Mouse (Mus musculus) spleen, postnatal 36 days (tissue): ENCODE results near the gene Lemd1.
A peak's percentile ranks its signal among the peaks of the same experiment; 100 is the strongest.
"Not testable (repeated sequence)": the region's sequence is repeated elsewhere in the genome, so short reads cannot be mapped to it uniquely, and the experiment has no call there.

Experiments used
- DNase-seq, 2 experiments: peaks; one replicate each; pipeline ENCODE4 v3.0.0; 2022; ENCODE audit warnings: low spot score in 2 of 2, mixed read lengths in 1 of 2

The Lemd1 gene

DNA sequence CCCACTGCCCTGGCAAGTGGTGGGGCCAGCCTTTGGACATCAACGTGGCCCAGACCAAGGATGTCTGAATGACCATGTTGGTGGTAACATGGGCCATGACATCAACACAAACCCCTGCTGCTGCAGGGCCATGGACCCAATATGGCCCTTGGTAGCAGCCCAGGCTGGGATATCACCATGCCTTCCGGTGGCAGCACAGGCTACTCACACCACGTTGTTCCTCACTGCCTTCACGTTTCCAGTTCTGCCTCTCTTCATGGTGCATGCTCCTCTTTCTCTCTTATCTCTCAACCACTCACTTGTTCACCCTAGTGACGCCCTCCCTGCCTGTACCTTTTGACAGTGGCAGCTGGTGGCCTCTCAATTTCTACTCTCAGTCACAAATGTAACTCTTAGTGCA, 53.8 kb downstream of the Lemd1 start:
- no peak for DNase-seq

DNA sequence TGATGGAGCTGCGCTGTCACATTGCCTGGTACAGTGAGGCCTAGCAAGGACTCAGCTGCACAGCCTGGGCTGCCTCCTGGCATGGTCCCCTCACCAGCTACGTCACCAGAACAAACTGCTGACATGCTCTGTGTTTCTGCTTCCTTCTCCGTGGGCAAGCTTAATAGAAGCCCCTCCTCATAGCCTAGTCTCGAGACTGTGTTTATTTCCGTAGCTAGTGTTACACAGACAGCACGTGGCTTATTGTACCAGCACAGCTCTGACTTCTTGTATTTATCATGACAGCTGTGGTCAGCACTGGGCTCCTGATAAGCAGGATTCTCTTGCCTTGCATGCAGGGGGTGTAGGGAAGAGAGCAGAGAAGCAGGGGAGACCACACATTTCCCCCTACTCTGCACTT, 54.9 kb downstream of the Lemd1 start:
- DNase-seq, result peak; percentile 9 to 15

DNA sequence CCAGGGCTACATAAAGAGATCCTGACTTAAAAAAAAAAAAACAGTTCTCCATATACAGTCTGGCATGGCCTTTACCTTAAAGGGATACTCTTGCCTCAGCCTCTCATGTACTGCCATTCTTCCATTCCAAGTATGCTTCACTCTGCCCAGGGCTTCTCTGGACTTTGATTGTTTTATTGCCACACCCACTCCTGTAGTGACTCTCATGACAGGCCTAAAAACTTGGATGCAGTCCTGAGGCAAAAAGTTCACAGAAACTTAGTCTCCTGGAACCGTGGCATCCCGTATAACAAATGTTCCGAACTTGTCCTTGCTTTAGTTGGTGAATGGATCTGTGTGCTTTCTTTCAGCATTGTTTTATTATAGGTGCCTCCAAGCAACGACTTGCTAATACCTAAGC, 55.4 kb downstream of the Lemd1 start:
- DNase-seq, result no peak

DNA sequence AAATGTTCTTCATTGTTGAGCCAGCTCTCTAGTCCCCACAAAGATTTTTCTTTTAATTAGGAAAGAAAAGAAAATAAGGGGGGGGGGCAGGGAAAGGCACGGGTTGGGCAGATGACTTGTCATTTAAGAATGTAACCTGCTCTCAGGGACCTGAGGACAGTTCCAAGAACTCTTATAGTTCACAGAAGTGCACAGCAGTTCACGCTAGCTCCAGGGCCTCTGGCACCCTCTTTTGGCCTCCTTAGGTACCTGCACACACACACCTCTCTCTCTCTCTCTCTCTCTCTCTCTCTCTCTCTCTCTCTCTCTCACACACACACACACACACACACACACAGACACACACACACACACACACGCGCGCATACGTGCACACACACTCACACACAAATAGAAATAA, 63.2 kb downstream of the Lemd1 start:
- DNase-seq, result no peak

DNA sequence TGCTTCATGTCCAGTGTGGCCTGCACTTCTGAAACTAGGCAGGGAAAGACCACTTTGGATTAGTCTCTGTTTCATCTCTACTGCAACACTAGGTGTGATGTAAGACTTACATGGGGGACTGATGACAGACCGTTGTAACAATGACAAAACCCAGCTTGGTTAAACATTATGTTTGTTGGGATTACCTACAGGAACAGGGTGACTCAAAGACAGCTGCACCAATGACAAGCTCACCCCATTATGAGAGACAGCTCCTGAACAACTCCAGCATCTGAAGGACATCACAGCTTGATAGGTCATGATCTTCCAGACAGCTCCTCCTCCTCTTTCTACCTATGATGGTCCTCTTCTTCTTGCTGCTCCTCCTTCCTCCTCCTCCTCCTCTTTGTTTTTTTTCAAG, 69.1 kb downstream of the Lemd1 start:
- DNase-seq, result no peak

DNA sequence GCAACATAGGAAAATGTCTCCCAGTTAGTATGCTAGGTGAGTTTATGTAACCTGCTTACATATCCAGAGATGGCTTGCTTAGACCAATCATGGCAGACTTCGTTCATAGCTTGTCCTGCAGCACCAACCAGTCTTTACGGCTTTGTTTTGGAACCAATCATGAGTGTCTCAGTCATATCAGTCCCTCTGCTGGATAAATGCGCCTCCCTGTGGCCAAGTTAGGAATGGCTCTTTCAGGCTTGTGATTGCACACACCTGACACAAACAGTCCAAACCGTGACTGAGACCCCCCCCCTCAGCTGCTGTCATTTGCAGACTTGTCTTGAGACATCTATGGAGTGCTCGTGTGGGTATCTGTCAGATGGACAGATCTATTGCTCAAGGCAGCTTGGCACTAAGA, 69.8 kb downstream of the Lemd1 start:
- no peak for DNase-seq

DNA sequence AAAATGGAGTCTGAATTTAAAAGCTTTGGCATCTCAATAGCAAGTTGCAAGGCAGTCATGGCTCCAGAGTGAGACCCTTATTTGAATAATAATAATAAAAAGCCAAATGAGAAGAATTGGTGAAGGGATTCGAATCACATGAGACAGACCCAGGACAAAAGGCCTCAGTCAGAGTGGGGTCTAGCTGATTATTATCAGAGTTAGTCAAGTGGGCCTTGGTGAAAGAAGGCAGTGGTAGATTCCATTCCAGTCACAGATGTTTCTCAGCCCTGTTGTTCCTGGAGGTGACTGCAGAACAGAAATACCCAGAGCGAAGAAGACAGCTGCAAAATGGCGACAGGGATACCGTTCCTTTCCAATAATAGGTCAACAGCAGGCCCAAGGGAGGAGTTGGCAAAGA, 72.4 kb downstream of the Lemd1 start:
- DNase-seq, result no peak

DNA sequence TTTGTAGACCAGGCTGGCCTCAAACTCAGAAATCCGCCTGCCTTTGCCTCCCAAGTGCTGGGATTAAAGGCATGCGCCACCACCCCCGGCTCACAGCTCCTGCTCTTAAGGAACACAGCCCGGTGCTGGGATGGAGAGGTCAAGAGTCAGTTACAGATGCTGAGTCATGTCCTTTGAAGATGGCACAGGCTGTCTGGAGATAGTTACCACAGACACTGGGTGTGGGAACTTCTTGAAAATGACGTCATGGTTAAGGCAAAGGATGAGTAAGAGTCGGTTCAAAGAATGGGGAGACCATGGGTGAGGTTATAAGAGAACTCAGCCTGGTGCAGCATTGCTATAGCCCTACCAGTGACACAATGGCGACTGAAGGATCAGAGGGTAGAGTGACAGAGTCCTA, 73.3 kb downstream of the Lemd1 start:
- no peak for DNase-seq

DNA sequence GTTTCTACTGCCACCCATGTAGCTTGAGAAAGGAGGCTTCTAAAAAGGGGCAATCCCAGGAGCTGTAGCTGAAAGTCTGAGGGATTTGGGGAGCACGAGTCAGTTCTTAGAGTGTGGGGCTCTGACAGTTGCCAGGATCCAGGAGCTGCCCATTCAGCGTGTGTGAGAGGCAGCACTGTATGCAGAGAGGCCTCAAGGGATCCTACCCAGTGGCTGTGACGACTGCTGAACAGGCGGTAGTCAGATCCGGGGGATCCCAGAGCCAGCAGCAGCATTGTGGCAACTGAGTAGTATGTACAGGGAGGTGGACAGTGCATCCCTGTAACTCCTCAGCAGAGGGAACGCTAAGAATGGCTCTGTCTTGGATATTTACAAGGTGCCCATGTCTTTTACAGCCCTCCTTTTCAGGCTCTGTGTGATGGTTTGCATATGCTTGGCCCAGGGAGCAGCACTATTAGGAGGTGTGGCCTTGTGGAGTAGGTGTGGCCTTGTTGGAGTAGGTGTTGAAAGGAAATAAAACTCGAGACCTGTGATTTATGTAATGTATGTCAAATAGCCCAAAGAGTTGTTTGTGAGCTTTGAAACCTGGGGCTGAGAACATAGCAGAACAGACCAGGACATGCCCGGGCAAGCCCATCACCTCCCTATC, 74.1 kb downstream of the Lemd1 start:
- peak; percentile 32 to 42 for DNase-seq

DNA sequence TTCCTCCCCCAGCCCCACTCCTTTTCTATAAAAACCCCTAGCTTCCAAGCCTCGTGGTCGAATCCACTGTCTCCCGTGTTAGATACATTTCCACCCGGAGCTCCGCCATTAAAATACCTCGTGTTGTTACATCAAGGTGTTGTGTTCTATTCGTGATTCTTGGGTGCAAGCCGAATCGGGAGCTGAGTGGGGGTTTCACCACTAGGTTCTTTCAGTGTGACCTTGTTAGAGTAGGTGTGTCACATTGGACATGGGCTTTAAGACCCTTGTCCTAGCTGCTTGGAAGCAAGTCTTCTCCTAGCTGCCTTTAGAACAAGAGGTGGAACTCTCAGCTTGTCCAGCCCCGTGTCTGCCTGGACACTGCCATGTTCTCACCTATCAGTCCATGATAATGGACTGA, 74.7 kb downstream of the Lemd1 start:
- DNase-seq, result no peak

DNA sequence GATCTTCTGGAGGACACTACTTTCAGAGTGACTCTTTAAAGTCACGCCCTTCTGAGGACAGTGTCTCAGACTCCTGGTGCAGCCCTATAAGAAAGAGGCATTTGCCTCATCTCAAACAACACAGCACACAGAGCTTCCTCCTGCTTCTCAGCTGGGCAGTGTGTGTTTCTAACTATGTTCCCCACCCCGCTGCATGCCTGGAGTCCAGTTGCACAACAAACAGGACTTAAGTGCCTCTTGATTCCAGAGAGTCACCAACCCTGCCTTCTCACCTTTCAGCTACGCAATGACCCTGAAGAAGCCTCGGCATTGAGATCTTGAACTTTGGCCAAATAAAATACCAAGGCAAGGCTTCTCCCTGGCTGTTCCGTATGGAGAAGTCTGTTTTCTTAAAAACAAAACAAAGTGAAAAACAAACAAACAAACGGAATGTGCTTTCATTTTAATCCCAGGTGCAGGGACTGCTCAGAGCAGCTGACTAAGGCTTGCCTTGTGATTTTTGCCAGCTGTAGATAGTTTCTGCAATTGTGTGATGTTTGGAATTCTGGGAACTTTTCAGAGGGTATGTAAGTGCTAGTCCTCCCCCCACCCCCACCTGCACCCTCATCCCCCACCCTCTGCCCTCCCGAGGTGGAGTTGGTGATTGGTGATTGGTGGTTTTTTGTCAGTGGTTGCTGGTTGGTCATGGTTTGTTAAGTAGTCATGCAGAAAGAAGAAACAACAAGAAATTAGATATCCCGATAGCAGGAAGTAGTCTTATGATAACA, 75.7 kb downstream of the Lemd1 start:
- no peak for DNase-seq

DNA sequence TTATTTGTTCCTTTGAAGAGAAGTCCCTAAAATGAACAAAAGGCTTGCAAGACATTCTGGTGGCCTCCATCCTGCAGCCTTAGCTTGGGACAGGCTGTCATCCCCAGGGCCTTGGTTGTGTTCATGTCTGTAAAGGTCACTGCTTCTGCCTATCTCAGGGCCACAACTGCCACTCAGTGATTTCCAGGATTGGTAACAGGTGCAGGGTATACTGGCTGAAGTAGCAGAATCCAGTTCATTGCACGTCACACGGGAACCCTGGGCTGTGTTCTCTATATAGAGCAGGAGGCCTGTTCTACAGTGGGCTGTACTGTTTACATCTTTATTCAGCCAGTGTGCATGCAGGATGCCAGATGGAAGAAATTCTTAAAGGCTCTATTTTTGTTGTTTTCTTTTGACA, 76.7 kb downstream of the Lemd1 start:
- DNase-seq, result no peak

DNA sequence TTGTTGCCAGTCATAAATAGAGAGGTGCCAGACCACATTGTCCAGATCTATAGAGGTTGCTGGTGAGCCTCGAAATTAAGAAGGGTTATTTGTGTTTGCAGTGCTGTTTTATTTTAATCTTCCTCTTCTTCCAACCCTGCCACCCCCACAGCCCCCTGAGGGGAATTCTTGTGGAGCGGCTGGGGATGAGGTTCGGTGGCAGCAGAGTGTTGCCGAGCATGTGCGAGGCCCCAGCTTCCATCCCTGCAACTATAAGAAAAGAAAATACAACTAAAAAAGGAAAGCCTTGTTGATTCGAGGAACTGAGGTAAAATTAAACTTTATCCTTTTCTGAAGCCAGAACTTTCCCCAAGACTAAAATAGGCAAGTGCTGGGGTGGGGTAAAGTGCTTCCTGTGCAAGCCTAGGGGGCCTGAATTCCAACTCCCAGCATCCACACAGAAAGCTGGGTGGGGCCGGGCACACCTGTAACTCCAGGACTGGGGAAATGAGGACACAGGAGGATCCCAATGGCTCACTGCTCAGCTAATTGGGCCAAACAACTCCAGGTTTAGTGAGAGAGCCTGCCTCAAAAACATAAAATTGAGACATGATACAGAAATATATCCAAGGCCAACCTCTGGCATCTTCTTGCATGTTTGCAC, 77.3 kb downstream of the Lemd1 start:
- DNase-seq, result no peak

DNA sequence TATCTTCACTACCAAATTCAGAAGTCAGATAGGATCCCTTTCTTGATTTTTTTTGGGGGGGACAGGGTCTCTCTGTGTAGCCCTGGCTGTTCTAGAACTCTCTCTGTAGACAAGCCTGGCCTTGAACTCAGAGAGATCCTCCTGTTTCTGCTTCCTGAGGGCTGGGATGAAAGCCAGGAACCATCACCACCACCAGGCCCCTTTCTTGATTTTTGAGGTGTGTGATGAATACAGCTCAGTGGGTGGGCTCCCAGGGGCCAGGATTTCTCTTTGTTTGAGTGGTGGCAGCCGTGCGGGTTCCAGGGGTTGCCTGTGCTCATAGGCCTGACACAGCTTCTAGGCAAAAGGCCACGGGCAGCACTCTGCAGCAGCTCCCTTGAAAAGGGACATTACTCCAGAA, 80.0 kb downstream of the Lemd1 start:
- no peak for DNase-seq

DNA sequence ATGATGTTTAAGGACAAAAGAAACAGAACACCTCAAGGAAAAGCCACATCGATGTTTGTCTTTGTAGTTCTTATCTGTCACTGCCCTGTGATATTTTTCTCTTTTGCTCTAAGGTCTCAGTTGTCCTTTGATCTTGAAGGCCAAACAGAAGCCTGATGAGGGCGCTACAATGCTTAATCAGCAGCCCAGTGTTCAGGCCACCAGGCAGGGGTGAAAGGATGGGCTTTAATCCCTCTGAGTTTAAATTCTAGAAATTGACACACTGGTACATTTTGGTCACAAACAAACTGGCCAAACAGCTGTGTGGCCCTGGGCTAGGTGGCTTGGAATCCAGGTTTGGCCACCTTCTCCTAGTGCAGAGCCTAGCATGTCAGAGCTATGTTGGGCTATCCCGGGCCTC, 85.5 kb downstream of the Lemd1 start:
- DNase-seq, result no peak

DNA sequence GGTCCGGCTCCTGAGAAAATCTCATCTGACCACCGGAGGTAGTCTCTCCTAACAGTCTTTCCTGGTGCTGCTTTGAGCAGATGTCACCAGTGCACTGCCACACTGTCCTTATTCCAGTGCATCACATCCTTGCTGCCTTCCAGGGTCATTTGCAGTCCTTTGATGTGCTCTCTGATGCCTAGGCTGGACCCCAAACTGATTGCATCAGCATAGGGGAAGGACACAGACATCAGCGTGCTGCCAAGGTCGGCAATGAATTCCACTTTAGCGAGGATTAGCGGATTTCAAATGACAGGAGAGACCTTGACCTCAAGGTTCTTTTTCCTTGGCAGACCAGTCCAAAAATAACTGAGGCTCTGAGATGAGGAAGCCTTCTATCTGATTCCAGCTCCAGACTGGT, 85.9 kb downstream of the Lemd1 start:
- DNase-seq, result no peak

DNA sequence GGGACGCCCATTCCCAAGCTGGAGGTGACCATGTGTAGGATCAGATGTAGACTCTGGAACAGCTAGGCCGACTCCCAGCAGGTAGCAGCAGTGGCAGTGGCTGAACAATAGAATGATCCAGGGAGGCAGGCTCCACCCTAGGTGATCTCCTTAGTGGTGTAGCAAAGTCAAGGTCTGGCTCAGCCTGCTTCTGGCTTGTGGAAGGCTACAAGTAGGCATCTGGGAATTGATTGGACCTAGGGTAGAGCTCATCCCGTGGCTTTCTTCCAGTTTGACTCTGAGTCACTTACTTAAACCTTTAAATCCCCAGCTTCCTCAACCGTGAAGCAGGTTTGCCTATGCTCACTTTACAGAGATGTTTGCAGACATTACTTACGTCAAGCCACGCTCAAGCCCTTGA, 89.4 kb downstream of the Lemd1 start:
- not testable (repeated sequence) for DNase-seq

DNA sequence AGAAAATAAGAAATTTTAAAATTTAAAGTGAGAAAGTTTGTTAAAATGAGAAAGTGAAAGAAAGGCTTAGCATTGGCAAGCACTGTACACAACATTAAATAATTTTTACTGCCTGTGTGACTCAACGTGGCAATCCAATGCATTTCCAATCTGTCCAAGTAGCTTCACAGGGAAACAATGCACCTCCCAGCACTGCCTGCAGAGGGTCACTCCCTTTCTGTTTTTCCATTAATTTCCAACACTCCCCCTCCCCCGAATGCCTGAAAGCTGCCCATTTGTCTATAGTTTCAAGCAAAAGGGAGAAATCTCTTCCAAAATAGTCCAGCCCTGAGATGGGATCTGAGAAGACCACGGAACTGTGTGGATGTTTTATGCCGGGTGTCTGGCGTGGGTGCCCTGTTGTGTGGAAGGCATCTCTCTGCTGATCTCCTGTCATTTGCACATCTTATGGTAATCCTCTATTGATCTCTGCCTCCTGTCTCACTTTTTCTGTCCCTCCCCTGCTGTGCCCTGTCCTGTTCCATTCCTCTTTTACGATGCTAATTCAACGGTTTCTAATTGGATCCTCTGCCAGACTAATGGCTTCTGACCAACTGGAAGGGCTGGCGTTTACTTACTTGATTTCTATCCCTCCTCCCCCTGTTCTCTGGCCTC, 90.4 kb downstream of the Lemd1 start:
- DNase-seq, result no peak

DNA sequence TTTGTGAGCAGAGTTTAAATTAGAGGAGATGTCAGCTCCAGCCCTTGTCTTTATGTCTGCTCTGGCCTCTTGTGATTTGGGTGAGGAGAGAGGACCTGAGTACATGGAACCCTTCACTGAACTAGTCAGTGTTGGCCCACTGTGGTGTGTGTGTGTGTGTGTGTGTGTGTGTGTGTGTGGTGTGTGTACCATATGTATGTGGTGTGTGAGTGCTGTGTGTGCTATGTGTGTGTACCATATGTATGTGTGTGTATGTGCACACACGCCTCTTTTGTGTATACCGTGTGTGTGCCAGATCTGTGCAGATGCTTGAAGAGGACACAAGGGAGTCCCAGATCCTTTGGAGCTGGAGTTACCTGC, 90.9 kb downstream of the Lemd1 start:
- DNase-seq, result no peak

DNA sequence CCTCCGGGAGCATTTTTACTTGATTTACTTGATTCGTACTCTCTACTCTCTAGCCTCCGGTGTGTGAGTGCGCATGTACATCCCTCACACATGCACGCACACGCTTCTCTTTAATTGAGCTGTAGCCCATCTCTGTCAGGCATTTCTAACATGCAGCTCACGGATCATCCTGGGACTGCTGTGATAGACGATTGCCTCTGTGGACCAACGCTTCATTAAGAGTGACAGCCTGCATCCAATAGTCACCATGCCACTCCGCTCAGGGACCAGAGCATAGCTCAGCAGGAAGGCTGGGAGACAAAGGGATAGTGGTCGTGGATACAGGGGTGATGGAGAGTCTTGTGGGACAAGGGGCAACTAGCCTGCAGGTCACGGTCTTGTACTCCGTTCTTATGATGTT, 91.8 kb downstream of the Lemd1 start:
- DNase-seq, result no peak

DNA sequence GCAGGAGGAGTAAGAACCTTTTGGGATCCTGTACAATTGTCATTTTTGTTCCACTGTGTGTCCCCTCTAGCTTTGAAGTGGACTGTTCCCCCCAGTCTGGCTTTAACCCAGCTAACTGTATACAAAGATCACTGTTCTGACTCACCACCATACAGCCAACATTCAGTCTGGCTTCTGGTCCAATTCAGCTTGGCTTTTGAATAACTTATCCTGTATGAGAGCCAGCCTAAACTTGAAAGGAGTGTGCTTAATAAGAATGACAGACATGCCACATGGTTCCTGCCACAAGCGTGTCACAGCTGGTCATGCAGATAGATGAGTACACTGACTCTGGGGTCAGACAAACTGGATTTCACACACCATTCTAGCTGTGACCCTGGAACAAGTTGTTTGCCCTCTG, 95.5 kb downstream of the Lemd1 start:
- no peak for DNase-seq

DNA sequence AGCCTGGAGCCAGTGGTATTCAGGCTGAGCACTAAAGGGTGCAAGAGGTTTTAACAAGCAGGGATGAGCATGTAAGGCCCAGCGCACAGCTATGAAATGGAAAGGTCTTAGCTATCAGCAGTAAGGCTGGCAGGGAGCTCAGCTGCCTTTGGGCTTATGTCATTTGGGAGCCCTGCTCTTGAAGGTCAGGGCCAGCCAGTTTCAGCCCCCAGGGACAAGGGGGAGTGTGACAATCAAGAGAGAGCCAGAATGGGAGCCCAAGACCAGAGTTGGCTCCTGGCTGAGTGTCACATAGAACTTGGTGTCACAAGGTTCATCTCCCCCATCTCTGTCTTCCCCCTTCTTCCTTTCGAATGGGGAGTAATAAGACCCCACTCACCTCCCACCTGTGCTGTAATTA, 96.2 kb downstream of the Lemd1 start:
- DNase-seq, result no peak

DNA sequence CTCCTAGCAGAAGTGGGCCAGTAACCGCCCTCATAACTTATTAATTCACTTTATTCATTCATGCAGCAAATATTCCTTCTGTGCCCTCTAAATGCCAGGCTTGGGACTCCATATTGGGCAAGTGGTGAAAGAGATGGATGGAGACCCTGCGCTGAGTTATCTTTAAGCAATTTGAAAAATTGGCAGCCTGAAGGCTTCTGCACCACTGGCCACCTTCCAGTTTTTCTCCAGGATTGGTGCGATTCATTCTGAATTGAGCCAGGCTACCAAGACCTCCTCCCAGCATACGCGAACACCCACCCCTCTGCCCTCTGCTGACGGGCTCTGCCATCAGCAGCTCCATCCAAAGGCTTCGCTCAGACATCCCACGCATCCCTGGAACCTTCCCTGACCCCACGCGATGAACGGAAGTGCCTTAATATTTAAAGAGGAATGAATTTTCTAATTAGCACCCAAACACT, 96.8 kb downstream of the Lemd1 start:
- DNase-seq, result no peak
